Mouse (Mus musculus): ENCODE results near the gene Cldn13.

- TF ChIP-seq CTCF (IDR thresholded peaks at IDR 0.05; ENCODE audit: low read depth) (no peak), EP300 (IDR thresholded peaks at IDR 0.05; ENCODE audit: low read depth) (no peak)
Measured at GRCm38 (mm10) chr5:134888505-134888904, 26.8 kb downstream of the Cldn13 start.

Data from liver, postnatal 0 days (tissue).